Comparison of ENCODE assay signal across 10 mouse cellular contexts in genomic region chr11:24083423-24083822, GRCm38 (mm10). TPM values are rescaled to one million over a fixed set of nuclear protein-coding genes. Genes with fewer than 3 reads are reported as not detected.
DNase-seq lines count a peak whose midpoint lies in the region; ATAC-seq and TF ChIP-seq lines count a peak whose summit lies in the region.
"Had no signal": no experiment of that assay in that cellular context is flagged by ENCODE, and none has a peak within 500 bp of the region (broad histone marks: within the 10 kb centered on the region; RNA-seq: fewer than 3 reads in every experiment).

No protein-coding gene starts in this region.

- 6% methylated on average over 7 of the region's 7 CpGs for WGBS in bone marrow, adult 2 months
- WGBS in embryonic facial prominence, embryonic 11.5 days: 58% methylated on average over 7 of the region's 7 CpGs
- WGBS in hindbrain, embryonic 15.5 days: 38% methylated on average over 7 of the region's 7 CpGs

- H3K27me3 ChIP-seq in embryonic facial prominence, embryonic 11.5 days (ENCODE audit: control insufficient read depth, insufficient read depth, low read length): no peaks in the 10 kb centered on the region
- no peaks in the 10 kb centered on the region for H3K27me3 ChIP-seq in hindbrain, embryonic 15.5 days
- H3K27me3 ChIP-seq: lung, embryonic 15.5 days had no signal

- ATAC-seq in embryonic facial prominence, embryonic 11.5 days (replicated peaks; ENCODE audit: insufficient number of reproducible peaks, low FRiP score, low TSS enrichment, low read depth): no peak
- ATAC-seq in hindbrain, embryonic 15.5 days (ENCODE audit: low FRiP score, low read depth): no peak
- ATAC-seq in megakaryocyte-erythroid progenitor cell, adult 5-6 weeks (replicated peaks; ENCODE audit: low FRiP score, low TSS enrichment, poor library complexity, severe bottlenecking): 0 out of 2 replicates have a peak, but pooled peaks have one; percentile 7

- peak overlapping the region; percentile 38 for H3K4me3 ChIP-seq in bone marrow, adult 2 months (replicated peaks; ENCODE audit: control insufficient read depth, low read depth, low read length)
- H3K4me3 ChIP-seq in embryonic facial prominence, embryonic 11.5 days (ENCODE audit: low read depth, low read length): peak overlapping the region; percentile 10; the same call in 1 of the 2 replicates
- peak overlapping the region; percentile 76 for H3K4me3 ChIP-seq in hindbrain, embryonic 15.5 days
- H3K4me3 ChIP-seq: lung, embryonic 15.5 days had no signal

- DNase-seq in embryonic facial prominence, embryonic 11.5 days (ENCODE audit: low spot score): no peak
- no peak for DNase-seq in gastrocnemius, postnatal 4 days (ENCODE audit: low spot score in 2 of 2)
- DNase-seq in adrenal gland, adult (ENCODE audit: inconsistent age in 2 of 2, low spot score in 1 of 2): no peak
- DNase-seq in right cerebral cortex, postnatal 25 days: no peak
- DNase-seq: kidney, adult 11 months had no signal

- no peaks in the 10 kb centered on the region; the same call in 1 of the 2 replicates for H3K36me3 ChIP-seq in embryonic facial prominence, embryonic 11.5 days (replicated peaks; ENCODE audit: control insufficient read depth, insufficient read depth, low read depth, low read length)
- H3K36me3 ChIP-seq in hindbrain, embryonic 15.5 days: peaks cover 13% of the 10 kb centered on the region
- H3K36me3 ChIP-seq: lung, embryonic 15.5 days had no signal

- peaks cover 4% of the 10 kb centered on the region; the same call in 1 of the 2 replicates for H3K4me1 ChIP-seq in bone marrow, adult 2 months (ENCODE audit: control insufficient read depth, insufficient read depth, low read length)
- H3K4me1 ChIP-seq in embryonic facial prominence, embryonic 11.5 days (ENCODE audit: control insufficient read depth, insufficient read depth, low read length): no peaks in the 10 kb centered on the region; the same call in 1 of the 2 replicates
- H3K4me1 ChIP-seq in hindbrain, embryonic 15.5 days (replicated peaks): peaks cover 53% of the 10 kb centered on the region

- peak overlapping the region; percentile 51 for H3K9ac ChIP-seq in embryonic facial prominence, embryonic 11.5 days (replicated peaks; ENCODE audit: low read length)
- peak overlapping the region; percentile 22 for H3K9ac ChIP-seq in hindbrain, embryonic 15.5 days
- H3K9ac ChIP-seq: lung, embryonic 15.5 days had no signal

- no peak for TF ChIP-seq POLR2A in bone marrow, adult 2 months (IDR thresholded peaks at IDR 0.05; ENCODE audit: borderline replicate concordance, control insufficient read depth, low read depth, low read length)

- H3K4me2 ChIP-seq in embryonic facial prominence, embryonic 11.5 days (ENCODE audit: low read depth, low read length): peak overlapping the region; percentile 30
- H3K4me2 ChIP-seq in hindbrain, embryonic 15.5 days: peak overlapping the region; percentile 93

- no peak overlapping the region for H3K27ac ChIP-seq in bone marrow, adult 2 months (ENCODE audit: control insufficient read depth, insufficient read depth, low read depth, low read length, poor library complexity)
- H3K27ac ChIP-seq in embryonic facial prominence, embryonic 11.5 days (replicated peaks; ENCODE audit: low read depth, low read length): no peak overlapping the region
- peak overlapping the region; percentile 76 for H3K27ac ChIP-seq in hindbrain, embryonic 15.5 days (replicated peaks)
- H3K27ac ChIP-seq: lung, embryonic 15.5 days had no signal

- TF ChIP-seq CTCF in bone marrow, adult 2 months (IDR thresholded peaks at IDR 0.05; ENCODE audit: control insufficient read depth, insufficient read depth, low read length): no peak

- H3K9me3 ChIP-seq in embryonic facial prominence, embryonic 11.5 days (replicated peaks; ENCODE audit: control insufficient read depth, low read length): no peaks in the 10 kb centered on the region
- no peaks in the 10 kb centered on the region for H3K9me3 ChIP-seq in hindbrain, embryonic 15.5 days
- H3K9me3 ChIP-seq: lung, embryonic 15.5 days had no signal

RNA-seq across cellular contexts. Expression of gene Bcl11a, which starts 5.6 kb away (rescaled TPM):
- polyA plus RNA-seq in bone marrow, adult 2 months (2011; ENCODE audit: insufficient read depth, insufficient read length, low replicate concordance, missing spikeins): 23.1 and 23.5 TPM in 2 replicates
- polyA plus RNA-seq in embryonic facial prominence, embryonic 11.5 days (2014; fragmentation: Nextera tagmentation; extraction: Ambion mirVana): 66.1 and 71.9 TPM in 2 replicates
- polyA plus RNA-seq in hindbrain, embryonic 15.5 days (2015; fragmentation: Nextera tagmentation; extraction: Ambion mirVana): 93.1 and 116 TPM in 2 replicates
- 194 and 225 TPM in 2 replicates for total RNA-seq in megakaryocyte-erythroid progenitor cell, adult 5-6 weeks (2014; fragmentation: Nextera tagmentation)
- 69.3 and 74.2 TPM in 2 replicates for total RNA-seq in megakaryocyte-erythroid progenitor cell, adult 5-6 weeks (2017)
- total RNA-seq in gastrocnemius, postnatal 4 days (2021): under 1 TPM; 0.67 to 0.83 TPM

RNA-seq across cellular contexts. Expression of gene A830031A19Rik, which starts 8.6 kb away (rescaled TPM):
- not detected in 2 replicates for polyA plus RNA-seq in bone marrow, adult 2 months (2011; ENCODE audit: insufficient read depth, insufficient read length, low replicate concordance, missing spikeins)
- polyA plus RNA-seq in embryonic facial prominence, embryonic 11.5 days (2014; fragmentation: Nextera tagmentation; extraction: Ambion mirVana): not detected in 2 replicates
- polyA plus RNA-seq in hindbrain, embryonic 15.5 days (2015; fragmentation: Nextera tagmentation; extraction: Ambion mirVana): not detected in 2 replicates
- total RNA-seq in megakaryocyte-erythroid progenitor cell, adult 5-6 weeks (2014; fragmentation: Nextera tagmentation): not detected in 2 replicates
- total RNA-seq in megakaryocyte-erythroid progenitor cell, adult 5-6 weeks (2017): not detected in 2 replicates
- not detected for total RNA-seq in gastrocnemius, postnatal 4 days (2021)
- total RNA-seq: common myeloid progenitor, adult 5-6 weeks had no signal
- polyA plus RNA-seq: lung, embryonic 15.5 days had no signal

Comparison
In these comparisons a context has a peak if more than half of its experiments do, and no peak if none do; other contexts are left out.
1. H3K4me3 ChIP-seq: peak in every context shown above with its lines; median percentile 76 in hindbrain, embryonic 15.5 days; 38 in bone marrow, adult 2 months; 10 in embryonic facial prominence, embryonic 11.5 days.